Mouse (Mus musculus): ENCODE results near the gene Zfp69. TPM values are rescaled to one million over a fixed set of nuclear protein-coding genes. Genes with fewer than 3 reads are reported as not detected.

Gene Zfp69
- 1 to 10 TPM; 1.6 to 3.0 (median 2.6) TPM for total RNA-seq (2022)

GRCm38 (mm10) chr4:120951428-120951973, at the start of gene Zfp69:
Zfp69 (minus strand) TSS chr4:120951699.
- DNase-seq (ENCODE audit: low spot score in 2 of 2): peak; percentile 52 to 72

GRCm38 (mm10) chr4:121001042-121001441, 49.5 kb upstream of the Zfp69 start:
- no peak for DNase-seq (ENCODE audit: low spot score in 2 of 2)

GRCm38 (mm10) chr4:120995911-120996310, 44.4 kb upstream of the Zfp69 start:
- no peak for DNase-seq (ENCODE audit: low spot score in 2 of 2)

GRCm38 (mm10) chr4:120993025-120993424, 41.5 kb upstream of the Zfp69 start:
- no peak for DNase-seq (ENCODE audit: low spot score in 2 of 2)

- no peak for DNase-seq (ENCODE audit: low spot score in 2 of 2)
These were observed 40.8 kb upstream of the Zfp69 start for GRCm38 (mm10) chr4:120992284-120992683.

- no peak for DNase-seq (ENCODE audit: low spot score in 2 of 2)
These were observed 35.8 kb upstream of the Zfp69 start for GRCm38 (mm10) chr4:120987319-120987718.

- no peak for DNase-seq (ENCODE audit: low spot score in 2 of 2)
These were observed 34.9 kb upstream of the Zfp69 start for GRCm38 (mm10) chr4:120986446-120986845.

GRCm38 (mm10) chr4:120978221-120978620, 26.7 kb upstream of the Zfp69 start:
- no peak for DNase-seq (ENCODE audit: low spot score in 2 of 2)

GRCm38 (mm10) chr4:120975428-120975734, 23.9 kb upstream of the Zfp69 start:
- no peak for DNase-seq (ENCODE audit: low spot score in 2 of 2)

GRCm38 (mm10) chr4:120974711-120975427, 23.4 kb upstream of the Zfp69 start:
- peak in 1 of 2 experiments; percentile 38 for DNase-seq (ENCODE audit: low spot score in 2 of 2)

- no peak for DNase-seq (ENCODE audit: low spot score in 2 of 2)
These were observed 20.3 kb upstream of the Zfp69 start for GRCm38 (mm10) chr4:120971842-120972241.

- DNase-seq (ENCODE audit: low spot score in 2 of 2): peak; percentile 40 to 41
These were observed 18.1 kb upstream of the Zfp69 start for GRCm38 (mm10) chr4:120969382-120970146.

GRCm38 (mm10) chr4:120968486-120968885, 17.0 kb upstream of the Zfp69 start:
- no peak for DNase-seq (ENCODE audit: low spot score in 2 of 2)

- DNase-seq (ENCODE audit: low spot score in 2 of 2): no peak
These were observed 4.1 kb upstream of the Zfp69 start for GRCm38 (mm10) chr4:120955586-120955985.

- DNase-seq (ENCODE audit: low spot score in 2 of 2): no peak
These were observed 2.2 kb upstream of the Zfp69 start for GRCm38 (mm10) chr4:120953667-120954066.

- DNase-seq (ENCODE audit: low spot score in 2 of 2): no peak
These were observed 1.5 kb upstream of the Zfp69 start for GRCm38 (mm10) chr4:120953038-120953437.

- DNase-seq (ENCODE audit: low spot score in 2 of 2): no peak
These were observed 664 bp upstream of the Zfp69 start for GRCm38 (mm10) chr4:120952163-120952562.

GRCm38 (mm10) chr4:120950763-120951427, 604 bp downstream of the Zfp69 start:
- no peak for DNase-seq (ENCODE audit: low spot score in 2 of 2)

- DNase-seq (ENCODE audit: low spot score in 2 of 2): no peak
These were observed 2.6 kb downstream of the Zfp69 start for GRCm38 (mm10) chr4:120948938-120949337.

GRCm38 (mm10) chr4:120935006-120935405, 16.5 kb downstream of the Zfp69 start:
- DNase-seq (ENCODE audit: low spot score in 2 of 2): no peak

- no peak for DNase-seq (ENCODE audit: low spot score in 2 of 2)
These were observed 20.8 kb downstream of the Zfp69 start for GRCm38 (mm10) chr4:120930736-120931135.

GRCm38 (mm10) chr4:120928686-120929085, 22.8 kb downstream of the Zfp69 start:
- no peak for DNase-seq (ENCODE audit: low spot score in 2 of 2)
